Mouse (Mus musculus) heart, adult 2 months (tissue): Measurements from ENCODE around the gene Dnase2a.

ENCODE experiments used
- CTCF ChIP-seq: fragments of 200-600 bp; IDR thresholded peaks from 2 replicates; pipeline ENCODE4 v1.8.1; 2022; ENCODE audit warnings: antibody characterized with exemption, mild to moderate bottlenecking, moderate library complexity
- POLR2A ChIP-seq: fragments of 200-500 bp; IDR thresholded peaks from 2 replicates; pipeline ENCODE4 v1.6.1; 2011; ENCODE audit warnings: mild to moderate bottlenecking, low read depth, low read length, control low read depth; ENCODE audit not compliant: insufficient read depth

DNA sequence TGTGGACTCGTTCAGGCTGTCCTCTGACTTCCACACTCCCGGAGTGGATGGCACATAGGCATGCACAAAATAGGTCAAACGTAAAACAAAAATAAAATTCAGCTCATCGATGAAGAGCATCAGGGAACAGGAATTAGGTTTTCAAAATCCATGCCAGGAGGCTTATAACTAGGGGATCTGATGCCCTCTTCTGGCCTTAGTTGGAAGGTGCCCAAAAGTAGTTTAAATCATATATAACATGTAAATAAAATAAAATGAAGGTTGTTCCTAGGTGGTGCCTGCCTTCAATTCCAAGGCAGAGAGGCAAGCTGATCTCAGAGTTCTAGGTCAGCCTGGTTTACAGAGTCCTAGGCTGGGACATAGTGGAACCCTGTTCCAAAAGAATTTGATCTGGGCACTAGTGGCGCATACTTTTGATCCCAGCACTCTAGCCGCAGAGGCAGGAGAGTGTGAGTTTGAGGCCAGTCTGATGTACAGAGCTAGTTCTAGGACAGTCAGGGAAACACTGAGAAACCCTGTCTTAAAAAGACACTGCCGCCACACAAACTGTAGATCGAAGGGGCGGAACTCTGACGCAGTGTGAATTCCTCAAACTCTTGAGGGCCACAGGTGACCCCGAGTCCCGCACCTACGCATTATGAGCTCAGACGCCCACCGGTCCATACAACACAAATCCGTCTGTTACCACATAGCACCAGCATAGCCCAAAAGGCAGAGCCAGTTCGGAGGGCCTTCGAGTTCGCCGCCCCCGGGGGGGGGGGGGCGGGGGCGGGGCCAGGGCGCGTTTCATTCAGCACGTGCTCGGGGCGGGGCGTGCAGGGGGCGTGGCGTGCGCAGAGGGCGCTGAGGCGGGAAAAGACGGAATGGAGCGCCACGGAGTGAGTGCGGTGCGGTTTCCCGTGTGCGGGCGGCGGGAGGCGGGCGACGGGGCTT is 36.7 kb upstream of the Dnase2a start, which contains the start of gene Syce2:
- TF ChIP-seq CTCF: peak; percentile 50
- TF ChIP-seq POLR2A: no peak
